Mouse (Mus musculus) spleen, adult 18-20 months (tissue): ENCODE measurements at regions not wholly inside any gene's neighbourhood (a gene's known extent, or its start where the extent isn't known, plus 50 kb on each side); places are given as distances from the start of the nearest gene placed in this dataset.
A peak's percentile ranks its signal among the peaks of the same experiment; 100 is the strongest.

Experiments
- DNase-seq, 2 experiments: peaks; one replicate each; pipeline ENCODE4 v3.0.0; 2022; ENCODE audit warnings: mixed read lengths in 2 of 2

GRCm38 (mm10) chr10:45009676-45010075 is 57.3 kb upstream of the Prep start:
- DNase-seq = no peak

DNA sequence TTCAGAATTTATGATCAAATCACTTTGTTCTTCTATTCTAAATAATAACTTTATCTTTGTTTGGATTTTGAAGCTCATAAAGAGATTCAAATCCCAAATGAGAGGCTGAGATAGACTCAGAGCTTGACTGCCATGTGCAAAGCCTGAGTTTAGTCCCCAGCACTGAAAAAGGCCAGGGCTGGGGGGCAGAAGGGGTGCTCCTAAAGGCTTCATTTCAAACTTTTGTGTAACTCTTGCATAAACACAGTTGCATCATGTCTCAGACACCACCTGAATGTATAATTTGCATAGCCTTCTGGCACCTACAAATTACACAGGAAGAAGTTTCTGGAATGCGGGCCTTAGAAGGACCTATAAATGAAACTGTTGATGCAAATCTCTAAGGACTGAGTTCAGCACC is 57.8 kb upstream of the Prep start:
- DNase-seq = no peak

GRCm38 (mm10) chr10:45004037-45004653 is 62.9 kb upstream of the Prep start:
- no peak for DNase-seq

DNA sequence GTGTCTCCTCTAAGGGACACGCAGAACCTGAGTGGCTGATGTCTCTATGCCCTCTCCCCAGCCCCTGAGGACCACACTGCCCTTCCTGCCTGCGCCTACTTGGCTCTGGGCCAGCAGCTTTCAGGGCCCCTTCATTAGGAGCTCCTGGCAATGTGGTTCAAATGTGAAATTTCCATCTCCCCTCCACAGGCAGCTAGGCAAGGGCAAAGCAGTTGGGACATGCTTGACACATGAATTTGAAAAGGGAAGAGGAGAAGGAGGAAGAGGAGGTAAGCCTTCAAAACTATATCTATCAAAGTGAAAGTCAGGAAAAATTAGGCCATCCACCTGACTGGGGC is 63.7 kb upstream of the Prep start:
- peak in 1 of 2 experiments; percentile 13 for DNase-seq

- no peak for DNase-seq
Observed at GRCm38 (mm10) chr10:45002637-45003343, 64.2 kb upstream of the Prep start.

DNA sequence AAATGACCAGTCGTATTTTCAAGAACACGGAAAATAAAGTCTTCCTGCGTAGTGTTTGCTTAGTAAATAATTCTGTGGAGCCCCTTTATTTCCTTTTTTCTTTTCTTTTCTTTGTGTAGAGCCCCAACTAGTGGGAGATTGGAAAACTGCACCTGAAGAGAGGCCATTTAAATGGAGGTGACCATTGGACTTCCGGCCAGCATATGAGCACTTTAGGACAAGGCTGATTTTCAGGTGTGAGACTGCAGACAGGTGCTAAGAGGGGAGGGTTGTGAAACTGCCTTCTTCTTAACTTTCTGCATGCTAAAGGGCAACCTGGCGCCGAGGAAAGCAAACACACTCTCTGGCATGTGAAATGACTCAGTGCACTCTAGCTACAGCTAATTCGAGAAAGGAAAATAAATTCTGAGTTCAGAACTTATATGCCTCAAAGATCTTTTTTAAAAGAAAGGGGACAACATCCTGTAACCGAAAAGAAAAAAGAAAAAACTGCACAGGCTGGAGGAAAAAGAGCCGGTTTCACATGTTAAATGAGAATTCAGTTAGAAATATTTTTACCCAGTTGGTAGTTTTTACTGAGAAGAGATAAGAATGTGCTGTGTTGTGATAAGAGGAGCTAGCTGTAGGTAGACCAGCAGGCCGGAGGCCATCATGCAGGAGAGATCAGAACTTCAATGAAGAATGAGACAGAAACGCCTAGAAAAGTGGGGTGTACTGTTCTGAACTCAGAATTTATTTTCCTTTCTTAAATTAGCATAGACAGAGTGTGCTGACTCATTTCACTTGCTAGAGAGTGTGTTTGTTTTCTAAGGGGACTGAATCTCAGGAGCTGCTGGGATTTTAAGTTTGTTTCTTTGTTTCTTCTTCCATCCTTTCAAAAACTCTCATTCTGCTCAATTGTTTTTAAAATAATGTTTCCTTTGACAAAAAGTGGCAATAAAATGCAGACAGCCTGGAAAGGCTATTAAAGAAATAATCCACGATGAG is 65.8 kb upstream of the Prep start:
- peak in 1 of 2 experiments; percentile 43 for DNase-seq

DNA sequence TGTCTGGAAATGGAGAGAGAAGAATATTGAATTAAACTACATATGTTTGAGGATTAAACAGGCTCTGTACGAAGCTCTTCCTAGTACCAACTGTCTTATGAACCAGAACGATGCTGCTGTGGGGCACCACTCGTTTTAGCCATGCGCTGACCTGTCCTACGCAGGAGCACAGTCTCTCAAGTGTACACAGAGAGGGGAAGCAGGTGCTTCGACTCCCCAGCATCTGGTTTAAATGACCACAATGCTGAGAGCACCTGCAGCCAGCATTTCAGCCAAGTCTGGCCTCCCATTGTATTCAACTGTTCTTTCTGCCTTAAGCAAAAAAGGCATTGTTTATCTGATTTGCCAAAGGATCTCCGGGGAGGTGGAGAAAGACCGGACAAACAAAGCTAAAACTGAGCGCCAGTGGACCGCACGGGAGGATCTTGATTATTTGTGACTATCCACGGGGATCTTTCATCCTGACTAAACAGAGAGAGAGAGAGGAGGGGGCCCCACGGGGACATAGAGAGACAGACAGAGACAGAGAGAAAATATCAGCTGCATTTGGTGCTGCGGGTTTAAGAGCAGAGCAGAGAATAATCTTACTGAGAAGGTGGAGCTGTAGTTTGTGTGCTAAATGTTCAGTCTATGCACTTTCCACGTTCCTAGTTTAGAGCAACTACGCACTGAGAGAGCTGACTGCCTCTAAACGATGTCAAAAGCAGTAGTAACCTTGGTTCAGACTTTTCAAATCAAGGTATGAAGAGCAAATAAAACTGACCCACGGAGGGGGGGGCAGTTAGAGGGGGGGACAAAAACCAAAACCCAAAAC is 66.8 kb upstream of the Prep start:
- DNase-seq = peak in 1 of 2 experiments; percentile 7

GRCm38 (mm10) chr10:44997906-44998289 is 69.1 kb upstream of the Prep start:
- no peak for DNase-seq

GRCm38 (mm10) chr10:44997184-44997905 is 69.7 kb upstream of the Prep start:
- no peak for DNase-seq

DNA sequence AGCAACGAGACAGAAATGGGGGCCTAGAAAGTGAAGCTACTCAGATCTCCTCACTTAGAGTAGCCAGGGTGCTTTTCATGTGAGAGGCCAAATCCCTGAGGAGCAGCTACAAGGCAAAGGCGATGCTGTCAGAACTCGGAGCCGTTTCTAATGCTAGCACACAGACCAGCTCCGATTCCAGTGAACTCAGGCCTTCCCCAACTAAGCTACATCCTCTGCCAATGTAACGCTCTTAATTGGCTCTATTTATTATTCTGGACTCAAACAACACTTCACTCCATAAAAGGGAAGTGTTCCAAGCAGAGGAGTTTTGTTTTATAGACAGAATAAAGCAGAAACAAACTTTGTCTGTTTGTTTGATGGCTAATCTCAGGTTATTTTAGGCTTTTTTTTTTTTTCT is 71.2 kb upstream of the Prep start:
- no peak for DNase-seq

- no peak for DNase-seq
Observed at GRCm38 (mm10) chr10:44994385-44995281, 72.4 kb upstream of the Prep start.

DNA sequence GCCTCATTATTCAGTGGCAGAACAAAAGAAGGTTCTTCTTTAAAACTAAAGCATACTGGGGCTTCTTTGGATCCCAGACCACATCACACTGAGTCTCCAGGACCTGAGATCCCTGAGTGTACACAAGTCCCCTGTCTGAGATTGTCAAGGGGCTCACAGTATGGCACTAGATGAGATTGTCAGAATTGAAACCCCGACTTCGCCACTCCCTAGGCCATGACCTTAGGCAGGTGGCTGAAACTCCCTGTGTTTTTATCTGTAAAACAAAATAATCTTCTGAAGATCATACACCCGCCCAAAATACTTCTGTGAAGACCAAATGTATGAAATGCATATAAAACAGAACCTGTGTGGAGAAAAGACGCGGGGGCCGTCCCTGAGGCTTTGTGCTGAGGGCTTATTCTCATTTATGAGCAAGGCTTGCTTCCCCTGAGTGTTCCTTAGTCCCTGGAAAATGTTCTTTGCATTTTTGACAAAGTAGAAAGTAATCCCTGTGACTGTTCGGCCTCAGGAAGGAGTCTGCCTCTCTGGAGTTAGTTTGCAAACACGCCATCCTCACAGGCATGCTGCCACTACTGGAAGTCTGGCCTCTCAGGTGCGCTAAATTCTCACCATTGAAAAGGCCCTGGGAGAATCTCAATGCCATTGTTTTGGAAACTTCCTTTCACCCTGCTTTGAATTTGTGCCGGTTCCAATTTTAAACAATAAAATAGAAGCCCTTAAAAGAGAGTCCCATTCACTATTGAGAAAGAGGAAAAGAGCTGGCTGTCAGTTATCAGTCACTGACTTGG is 73.3 kb upstream of the Prep start:
- DNase-seq = no peak

- DNase-seq = no peak
Observed at GRCm38 (mm10) chr10:44989539-44989938, 77.5 kb upstream of the Prep start.

DNA sequence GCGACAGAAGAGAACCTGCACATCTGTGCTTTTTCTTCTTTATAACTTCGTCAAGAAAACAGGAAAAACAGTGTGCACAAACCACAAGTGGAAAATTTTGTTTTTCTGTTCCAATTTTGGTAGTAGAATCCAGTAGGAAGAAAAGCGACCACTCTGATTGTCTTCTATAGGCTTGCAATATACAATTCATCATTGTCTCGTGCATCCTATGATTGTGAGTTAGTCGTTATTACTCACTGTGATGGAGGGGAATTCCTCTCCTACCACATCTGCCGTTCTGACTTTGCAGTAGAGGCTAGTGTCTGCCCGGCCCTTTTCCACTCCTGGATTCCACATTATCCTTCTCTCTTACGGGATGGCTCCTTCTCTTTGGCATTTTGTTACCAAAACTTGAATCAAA is 78.2 kb upstream of the Prep start:
- DNase-seq = no peak

GRCm38 (mm10) chr10:44987615-44988014 is 79.4 kb upstream of the Prep start:
- DNase-seq = no peak

GRCm38 (mm10) chr10:44981913-44982312 is 85.1 kb upstream of the Prep start:
- no peak for DNase-seq

DNA sequence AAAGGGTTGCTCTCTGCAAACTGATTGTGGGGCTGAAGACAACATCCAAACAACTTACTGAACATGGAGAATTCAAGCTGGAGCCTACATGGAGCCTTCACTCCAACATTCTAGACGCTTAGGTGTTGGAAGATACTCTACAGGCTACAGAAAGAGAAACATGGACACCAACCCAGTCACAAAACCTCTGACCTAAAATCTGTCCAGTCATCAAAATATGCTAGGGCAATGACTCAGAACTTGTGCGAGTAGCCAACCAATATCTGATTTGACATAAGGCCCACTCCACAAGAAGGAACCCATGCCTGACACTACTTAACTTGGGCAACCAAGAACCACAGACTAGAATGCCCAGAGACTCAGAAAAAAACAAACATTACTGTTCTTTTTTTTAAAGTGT is 90.2 kb upstream of the Prep start:
- DNase-seq = no peak

DNA sequence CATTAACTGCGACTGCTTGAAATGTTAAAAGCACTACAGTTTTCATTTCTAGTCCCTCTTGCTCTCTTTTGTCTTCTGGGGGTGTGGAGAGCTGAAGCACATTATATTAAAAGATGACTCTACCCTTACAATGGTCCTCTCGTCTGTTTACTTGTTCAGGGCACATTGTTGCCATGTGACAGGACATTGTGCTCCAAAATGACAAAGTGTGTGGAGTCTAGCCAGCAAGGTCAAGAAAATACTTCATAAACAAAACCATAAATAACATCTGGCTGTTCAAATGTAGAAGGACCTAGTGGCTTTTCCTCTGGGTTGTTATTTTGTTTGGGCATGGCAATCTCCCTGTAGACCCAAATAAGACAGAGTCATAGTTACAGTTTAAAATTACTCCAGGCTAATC is 95.1 kb upstream of the Prep start:
- DNase-seq = no peak

DNA sequence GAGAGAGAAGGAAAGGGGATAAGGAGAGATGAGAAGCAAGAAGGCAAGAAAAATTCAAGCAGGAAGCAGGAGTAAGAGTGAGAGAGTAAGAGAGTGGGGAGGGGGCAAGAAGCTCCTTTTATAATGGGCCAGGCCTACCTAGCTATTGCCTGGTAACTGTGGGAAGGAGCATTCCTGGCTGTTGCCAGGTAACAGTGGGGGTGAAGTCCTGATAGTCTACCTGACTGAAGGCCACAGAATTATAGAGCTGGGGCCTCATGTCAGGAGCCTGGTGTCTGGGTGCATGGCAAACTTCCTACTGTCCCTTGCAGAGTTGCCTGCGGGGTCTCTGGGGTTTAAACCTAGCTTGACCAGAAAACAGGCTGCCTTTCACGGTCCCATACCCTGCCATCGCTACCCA is 107.0 kb upstream of the Prep start:
- no peak for DNase-seq

GRCm38 (mm10) chr10:44945205-44945725 is 121.7 kb upstream of the Prep start:
- no peak for DNase-seq
